Mouse (Mus musculus) CH12.LX (cell line): ENCODE measurements around the gene Gse1. TPM values are rescaled to one million over a fixed set of nuclear protein-coding genes. Genes with fewer than 3 reads are reported as not detected.

Experiments
- DNase-seq: peaks from one replicate; pipeline ENCODE4 v3.0.0-alpha.2; 2013; ENCODE audit errors: extremely low read depth
- H3K27ac ChIP-seq: 2 replicates; pipeline ENCODE4 v1.5.1; 2012; ENCODE audit warnings: low read depth, mild to moderate bottlenecking, control low read depth, moderate library complexity; ENCODE audit not compliant: insufficient read depth
- H3K27me3 ChIP-seq: replicated peaks from 2 replicates; pipeline ENCODE3; 2012; ENCODE audit warnings: inconsistent platforms
- H3K36me3 ChIP-seq, 2 experiments: replicated peaks in 1 of 2; 2 replicates each; pipeline versions ENCODE3 to v1.6.1; 2012; ENCODE audit warnings: inconsistent platforms in 1 of 2, low read length in 1 of 2, mild to moderate bottlenecking in 1 of 2, mixed read lengths in 1 of 2, moderate library complexity in 1 of 2; ENCODE audit not compliant: control insufficient read depth in 1 of 2, insufficient read depth in 1 of 2
- H3K4me1 ChIP-seq, 2 experiments: 2 replicates each; pipeline ENCODE4 v1.6.1; 2012; ENCODE audit warnings: inconsistent platforms in 1 of 2, moderate library complexity in 1 of 2; ENCODE audit not compliant: insufficient read depth in 2 of 2, control insufficient read depth in 1 of 2
- H3K4me2 ChIP-seq: 2 replicates; pipeline ENCODE4 v1.6.1; 2012; ENCODE audit warnings: low read depth, mild to moderate bottlenecking, control low read depth; ENCODE audit not compliant: poor library complexity, insufficient read depth, severe bottlenecking
- H3K4me3 ChIP-seq, 3 experiments: fragments of 150-350 bp in 1 of 3; sonication (generic) in 1 of 3; replicated peaks in 1 of 3; 2 replicates each; pipeline versions ENCODE3 to v1.5.1; 2011 to 2012; ENCODE audit warnings: low read depth in 2 of 3, low read length in 2 of 3, mild to moderate bottlenecking in 2 of 3, moderate library complexity in 2 of 3, control low read depth in 1 of 3, improper control_type of control experiment in 1 of 3, inconsistent platforms in 1 of 3, mixed read lengths in 1 of 3; ENCODE audit not compliant: poor library complexity in 1 of 3
- H3K79me2 ChIP-seq: replicated peaks from 2 replicates; pipeline ENCODE4 v1.6.1; 2012; ENCODE audit warnings: mild to moderate bottlenecking, moderate library complexity; ENCODE audit not compliant: control insufficient read depth, poor library complexity, insufficient read depth, severe bottlenecking; ENCODE audit errors: extremely low read depth
- H3K9ac ChIP-seq: 2 replicates; pipeline ENCODE4 v1.6.1; 2012; ENCODE audit warnings: low read depth, mild to moderate bottlenecking, control low read depth, moderate library complexity; ENCODE audit not compliant: insufficient read depth
- H3K9me3 ChIP-seq: replicated peaks from 2 replicates; pipeline ENCODE3; 2012; ENCODE audit warnings: low read length, inconsistent platforms, mixed read lengths
- CHD1 ChIP-seq: IDR thresholded peaks from 2 replicates; pipeline ENCODE4 v1.6.1; 2012; ENCODE audit warnings: low read depth, low read length, improper control_type of control experiment, inconsistent platforms
- CTCF ChIP-seq, 2 experiments: IDR thresholded peaks in 1 of 2; conservative IDR thresholded peaks in 1 of 2; 2 replicates each; pipeline ENCODE4 v1.5.1; 2011 to 2012; ENCODE audit warnings: low read depth in 2 of 2, low read length in 2 of 2, improper control_type of control experiment in 1 of 2, inconsistent platforms in 1 of 2, mild to moderate bottlenecking in 1 of 2, moderate library complexity in 1 of 2
- E2F4 ChIP-seq: IDR thresholded peaks from 2 replicates; pipeline ENCODE4 v1.6.1; 2011; ENCODE audit warnings: low read depth, low read length, improper control_type of control experiment; ENCODE audit not compliant: insufficient replicate concordance
- ELF1 ChIP-seq: IDR thresholded peaks from 2 replicates; pipeline ENCODE4 v1.6.1; 2014; ENCODE audit warnings: low read depth, mild to moderate bottlenecking, inconsistent platforms, low read length, improper control_type of control experiment
- EP300 ChIP-seq: IDR thresholded peaks from 2 replicates; pipeline ENCODE4 v1.6.1; 2011; ENCODE audit warnings: low read length, improper control_type of control experiment
- GABPA ChIP-seq: IDR thresholded peaks from 2 replicates; pipeline ENCODE4 v1.6.1; 2012; ENCODE audit warnings: low read depth, low read length, improper control_type of control experiment, inconsistent platforms; ENCODE audit not compliant: insufficient replicate concordance
- IRF4 ChIP-seq: IDR thresholded peaks from 2 replicates; pipeline ENCODE4 v1.6.1; 2014; ENCODE audit warnings: low read depth, mild to moderate bottlenecking, inconsistent platforms, low read length, improper control_type of control experiment
- KAT2A ChIP-seq: IDR thresholded peaks from 2 replicates; pipeline ENCODE4 v1.6.1; 2012; ENCODE audit warnings: low read length, improper control_type of control experiment, inconsistent platforms; ENCODE audit not compliant: insufficient replicate concordance
- MAFK ChIP-seq: IDR thresholded peaks from 2 replicates; pipeline ENCODE4 v1.6.1; 2011; ENCODE audit warnings: low read length, improper control_type of control experiment; ENCODE audit not compliant: insufficient replicate concordance
- MXI1 ChIP-seq: IDR thresholded peaks from 2 replicates; pipeline ENCODE4 v1.6.1; 2011; ENCODE audit warnings: mild to moderate bottlenecking, low read depth, low read length, improper control_type of control experiment
- NELFE ChIP-seq: IDR thresholded peaks from 2 replicates; pipeline ENCODE4 v1.6.1; 2011; ENCODE audit warnings: low read depth, low read length, improper control_type of control experiment
- NRF1 ChIP-seq: IDR thresholded peaks from 2 replicates; pipeline ENCODE4 v1.6.1; 2014; ENCODE audit warnings: low read depth, mild to moderate bottlenecking, inconsistent platforms, low read length, improper control_type of control experiment, moderate library complexity
- POLR2AphosphoS2 ChIP-seq: IDR thresholded peaks from 2 replicates; pipeline ENCODE4 v1.6.1; 2011; ENCODE audit warnings: low read depth, low read length, improper control_type of control experiment
- SIN3A ChIP-seq: IDR thresholded peaks from 2 replicates; pipeline ENCODE4 v1.6.1; 2012; ENCODE audit warnings: low read length, improper control_type of control experiment, inconsistent platforms
- SMC3 ChIP-seq: IDR thresholded peaks from 2 replicates; pipeline ENCODE4 v1.6.1; 2011; ENCODE audit warnings: low read depth, low read length, improper control_type of control experiment
- UBTF ChIP-seq: IDR thresholded peaks from 2 replicates; pipeline ENCODE4 v1.6.1; 2012; ENCODE audit warnings: low read depth, mild to moderate bottlenecking, inconsistent platforms, low read length, improper control_type of control experiment, moderate library complexity
- USF2 ChIP-seq: conservative IDR thresholded peaks from 2 replicates; pipeline ENCODE4 v1.6.1; 2011; ENCODE audit warnings: low read depth, low read length, improper control_type of control experiment
- ZKSCAN1 ChIP-seq: IDR thresholded peaks from 2 replicates; pipeline ENCODE4 v1.6.1; 2012; ENCODE audit warnings: low read depth, inconsistent platforms, low read length, improper control_type of control experiment, borderline replicate concordance
- ZNF384 ChIP-seq: IDR thresholded peaks from 2 replicates; pipeline ENCODE4 v1.6.1; 2012; ENCODE audit warnings: low read depth, low read length, improper control_type of control experiment, inconsistent platforms
- dilution Hi-C: fragments of 300-500 bp; cut with MboI; formaldehyde crosslinking; loops from 2 replicates; pipeline ENCODE4 v1.14.3; 2020; ENCODE audit warnings: low sequenced_read_pairs; ENCODE audit not compliant: extremely low pct_unique_long_range_greater_than_20kb, extremely low pct_ligation_motif_present
- in situ Hi-C: fragments of 300-500 bp; cut with MboI; formaldehyde crosslinking; loops from 3 replicates; pipeline ENCODE4 v1.14.3; 2019; ENCODE audit warnings: low sequenced_read_pairs, low pct_ligation_motif_present, low pct_unique_long_range_greater_than_20kb, mixed read lengths
- polyA plus RNA-seq: library from polyadenylated mRNA; unstranded; fragments of >175 nt; gene quantifications from 2 replicates; pipeline ENCODE4 v1.2.1, GENCODE M21; 2012; ENCODE audit warnings: low read depth; ENCODE audit not compliant: insufficient read length
- total RNA-seq, 2 experiments: library from RNA; depleted of rRNA; stranded (reverse); fragments of 300-350 nt in 1 of 2; fragments of >200 nt in 1 of 2; gene quantifications; 2 replicates each; pipeline ENCODE4 v1.2.3; 2012 to 2014

Gene Gse1
- total and polyA plus RNA-seq, 3 experiments = 1.3 to 9.8 (median 8.5) TPM

DNA sequence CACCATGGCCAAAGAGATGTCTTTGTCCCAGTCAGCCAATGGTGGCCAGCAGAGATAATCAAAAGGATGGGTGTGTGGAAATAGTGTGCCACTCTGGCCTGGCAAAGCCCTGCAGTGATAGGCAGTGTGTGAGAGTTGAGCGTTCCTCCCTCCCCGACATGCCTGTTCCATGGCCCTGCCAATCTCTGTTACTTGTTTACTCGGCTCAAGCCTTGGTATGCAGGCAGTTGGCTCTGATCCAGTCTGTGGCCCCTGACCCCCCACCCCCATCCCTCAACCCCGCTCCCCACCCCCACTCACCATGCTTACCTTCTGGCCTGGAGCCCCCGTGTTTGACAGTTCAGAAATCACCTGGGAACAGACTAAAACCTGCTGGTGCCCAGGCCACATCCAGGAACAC is 189.9 kb downstream of the Gse1 start:
- Histone ChIP-seq H3K27ac (no peak overlapping the region), H3K9ac (no peak overlapping the region)

DNA sequence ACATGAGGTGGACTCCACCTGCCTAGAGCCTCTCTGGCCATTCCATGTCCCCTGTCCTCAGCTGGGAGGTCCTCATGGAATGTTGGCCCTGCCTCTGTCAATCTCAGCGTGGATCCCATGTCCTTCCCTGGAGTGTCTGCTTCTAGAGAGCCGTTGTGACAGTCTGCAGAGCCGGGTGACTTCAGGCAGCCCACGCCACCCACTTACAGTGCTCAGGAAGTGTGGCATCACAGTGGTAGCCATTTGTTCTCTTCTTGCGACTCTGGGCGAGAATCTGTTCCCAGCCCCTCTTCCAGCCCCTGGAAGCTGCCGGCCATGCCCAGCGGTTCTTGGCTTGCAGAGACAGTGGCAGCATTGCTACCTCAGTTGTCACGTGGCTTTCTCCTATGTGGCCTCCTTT is 191.4 kb downstream of the Gse1 start:
- H3K9me3 ChIP-seq = no peaks in the 10 kb centered on the region
- no peaks in the 10 kb centered on the region for H3K36me3 ChIP-seq
- H3K79me2 ChIP-seq = no peaks in the 10 kb centered on the region
- H3K9ac ChIP-seq = no peak overlapping the region
- H3K4me3 ChIP-seq = no peak overlapping the region
- peaks cover 0 to 15% of the 10 kb centered on the region in 2 experiments; a peak in 2 of 4 replicates for H3K4me1 ChIP-seq
- TF ChIP-seq GABPA (no peak), CTCF (conservative IDR thresholded peaks at IDR 0.05 in 1 of 2, IDR thresholded peaks at IDR 0.05 in 1 of 2; ENCODE audit: low read depth in 2 of 2, low read length in 2 of 2) (no peak), POLR2AphosphoS2 (no peak), ELF1 (no peak), MXI1 (no peak), E2F4 (no peak), SIN3A (no peak), KAT2A (no peak), NELFE (no peak), EP300 (no peak)
- no peak for DNase-seq
- dilution Hi-C loops = no loop called here
- H3K27ac ChIP-seq = no peak overlapping the region
- peaks cover 19% of the 10 kb centered on the region for H3K27me3 ChIP-seq
- in situ Hi-C loops = no loop called here
- H3K4me2 ChIP-seq = no peak overlapping the region

More for the DNA sequence above, 189.9 kb downstream of the Gse1 start:
- no peak for DNase-seq
- peaks cover 20% of the 10 kb centered on the region for H3K27me3 ChIP-seq
- dilution Hi-C loops = no loop called here
- in situ Hi-C loops = no loop called here
- TF ChIP-seq UBTF = no peak
- no peak for TF ChIP-seq EP300
- no peak for TF ChIP-seq NRF1
- TF ChIP-seq ZNF384 = no peak
- TF ChIP-seq MAFK = no peak
- no peak for TF ChIP-seq KAT2A
- no peak for TF ChIP-seq E2F4
- TF ChIP-seq IRF4 = no peak
- no peak for TF ChIP-seq MXI1
- TF ChIP-seq USF2 = no peak
- no peak for TF ChIP-seq SMC3
- no peak for TF ChIP-seq CHD1
- TF ChIP-seq ZKSCAN1 = no peak
- TF ChIP-seq, all 38 proteins: peak for 0
- H3K79me2 ChIP-seq = no peaks in the 10 kb centered on the region
- H3K9me3 ChIP-seq = no peaks in the 10 kb centered on the region
- no peak overlapping the region for H3K4me2 ChIP-seq
- H3K4me1 ChIP-seq = peaks cover 0 to 23% of the 10 kb centered on the region in 2 experiments; a peak in 2 of 4 replicates
- no peaks in the 10 kb centered on the region for H3K36me3 ChIP-seq
- H3K4me3 ChIP-seq = no peak overlapping the region
